Mouse (Mus musculus) layer of hippocampus, adult 8-10 months (tissue): ENCODE results near the gene Glt6d1. TPM values are rescaled to one million over a fixed set of nuclear protein-coding genes. Genes with fewer than 3 reads are reported as not detected.
A peak's percentile ranks its signal among the peaks of the same experiment; 100 is the strongest.
"Not testable (repeated sequence)": the region's sequence is repeated elsewhere in the genome, so short reads cannot be mapped to it uniquely, and the experiment has no call there.

Experiments used
- DNase-seq, 2 experiments: peaks; one replicate each; pipeline ENCODE4 v3.0.0; 2022; ENCODE audit warnings: low spot score in 2 of 2
- total RNA-seq, 4 experiments: library from RNA; stranded (reverse); gene quantifications; 2 replicates each; pipeline ENCODE4 v1.2.4; 2022

The Glt6d1 gene
- total RNA-seq, result not detected

DNA sequence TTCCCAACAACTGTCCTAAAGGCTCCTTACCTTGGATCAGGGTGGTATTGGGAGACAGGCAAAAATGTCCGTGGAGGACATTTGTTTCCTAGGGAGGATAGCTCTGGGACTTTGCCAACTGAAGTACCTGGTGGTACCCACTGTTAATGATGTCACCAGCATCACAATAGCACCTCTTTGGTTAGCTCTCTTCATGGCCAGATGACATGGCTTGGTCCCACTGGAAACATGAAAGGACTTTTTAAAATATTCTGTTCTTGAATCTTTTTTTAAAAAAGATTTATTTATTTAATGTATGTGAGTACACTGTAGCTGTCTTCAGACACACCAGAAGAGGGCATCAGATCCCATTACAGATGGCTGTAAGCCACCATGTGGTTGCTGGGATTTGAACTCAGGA lies at the start of gene Glt6d1:
Glt6d1 (minus strand) TSS at position 101 of the 400 bp plus-strand sequence.
- DNase-seq, result not testable (repeated sequence)

DNA sequence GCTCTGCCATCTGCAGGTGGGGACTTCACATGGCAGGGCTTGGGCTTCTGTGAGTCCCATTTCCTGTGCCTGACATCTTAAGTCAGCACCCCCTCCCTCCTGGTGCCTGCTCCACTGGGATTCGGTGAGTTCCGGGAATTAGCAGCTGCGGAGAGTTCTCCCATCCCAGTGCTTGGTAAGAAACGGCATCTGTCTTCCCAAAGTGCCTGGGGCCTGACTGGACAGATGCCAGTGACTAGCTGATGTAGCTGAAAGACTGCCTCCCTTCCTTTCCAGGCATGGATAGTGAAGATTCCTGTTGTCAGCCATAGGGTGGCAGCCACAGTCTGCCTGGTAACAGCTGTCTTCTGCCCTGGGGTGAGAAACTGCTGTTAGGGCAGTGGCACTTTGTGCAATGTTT lies 49.8 kb upstream of the Glt6d1 start:
- peak; percentile 54 to 71 for DNase-seq

DNA sequence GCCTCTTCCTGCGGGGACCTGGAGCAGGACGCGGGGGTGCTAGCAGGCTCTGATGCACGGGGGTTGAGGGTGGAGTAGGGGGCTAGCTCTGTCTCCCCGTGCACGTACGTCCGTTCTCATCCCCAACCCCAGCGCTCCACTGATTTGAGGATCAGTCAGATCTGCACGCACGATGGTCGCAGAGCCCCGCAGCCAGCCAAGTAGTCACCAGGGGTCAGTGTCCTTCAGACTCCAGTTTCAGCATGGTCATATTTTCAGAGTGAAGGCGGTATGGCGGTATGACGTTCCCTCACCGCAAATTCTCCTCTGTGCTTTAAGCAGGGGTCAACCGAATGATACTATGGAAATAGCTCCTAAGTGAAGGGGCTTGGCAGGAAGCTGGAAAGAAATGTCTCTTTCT lies 48.6 kb upstream of the Glt6d1 start:
- no peak for DNase-seq

DNA sequence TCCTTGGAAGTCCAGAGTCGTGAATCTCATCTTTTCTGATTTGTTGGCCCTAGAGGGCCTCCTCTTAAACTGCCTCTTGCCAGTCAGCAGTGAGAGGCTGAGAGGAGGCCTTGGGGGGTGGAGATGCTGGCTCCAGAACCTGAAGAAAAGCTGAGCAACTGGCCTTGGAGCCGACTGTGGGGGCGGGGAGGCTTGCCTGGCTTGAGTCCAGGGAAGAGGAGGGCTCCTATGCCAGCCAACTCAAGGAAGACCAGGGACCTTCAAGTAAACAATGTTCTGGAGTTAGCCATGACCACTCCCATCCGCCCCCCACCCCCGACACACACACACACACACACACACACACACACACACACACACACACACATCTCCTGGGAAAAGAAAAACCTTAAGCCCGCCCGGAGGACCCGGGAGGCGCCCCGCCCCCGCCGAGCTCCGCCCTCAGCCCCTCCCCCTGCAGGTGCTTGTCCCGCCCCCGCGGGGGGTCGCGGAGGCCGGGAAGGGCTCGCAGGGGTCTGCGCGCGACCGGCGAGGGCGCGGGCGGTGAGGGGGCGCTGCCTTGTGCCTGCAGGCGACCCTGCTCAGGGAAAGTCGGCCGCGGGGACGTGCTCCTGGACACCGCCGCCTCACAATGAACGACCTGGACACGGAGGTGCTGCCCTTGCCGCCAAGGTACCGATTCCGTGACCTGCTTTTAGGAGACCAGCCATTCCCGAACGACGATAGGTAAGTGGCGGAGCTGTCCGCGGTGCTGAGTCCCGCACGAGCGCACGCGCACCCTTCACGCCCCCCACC lies 47.9 kb upstream of the Glt6d1 start, which contains the start of gene Kcnt1:
Kcnt1 (plus strand) TSS at position 398 of the 795 bp plus-strand sequence.
- no peak for DNase-seq

DNA sequence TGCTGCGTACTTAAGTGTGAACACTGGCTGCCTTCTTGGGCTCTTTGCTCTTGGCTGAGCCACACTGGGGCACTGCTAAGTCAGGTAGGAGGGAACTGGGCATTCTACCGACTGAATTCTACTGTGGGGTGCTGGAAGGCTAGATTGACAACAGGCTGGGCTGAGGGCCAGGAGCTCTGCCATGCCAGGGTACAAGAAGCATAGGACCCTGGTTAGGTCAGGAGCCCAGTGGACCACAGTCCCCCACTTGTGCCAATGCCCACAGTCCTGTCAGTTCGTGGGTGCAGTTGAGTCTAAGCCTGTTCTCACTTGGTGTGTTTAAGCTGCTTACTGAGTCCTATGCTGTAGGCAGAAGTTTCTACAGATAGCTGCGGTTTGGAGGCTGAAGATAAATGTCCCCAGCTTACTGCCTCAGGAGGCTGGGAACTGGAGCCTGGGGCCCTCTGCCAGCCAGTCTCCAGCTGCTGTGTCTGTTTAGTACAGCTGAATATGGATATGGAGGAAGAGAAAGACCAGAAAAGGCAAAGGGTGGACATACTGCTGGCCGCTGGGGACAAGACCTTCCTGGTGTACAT lies 47.1 kb upstream of the Glt6d1 start:
- no peak for DNase-seq

DNA sequence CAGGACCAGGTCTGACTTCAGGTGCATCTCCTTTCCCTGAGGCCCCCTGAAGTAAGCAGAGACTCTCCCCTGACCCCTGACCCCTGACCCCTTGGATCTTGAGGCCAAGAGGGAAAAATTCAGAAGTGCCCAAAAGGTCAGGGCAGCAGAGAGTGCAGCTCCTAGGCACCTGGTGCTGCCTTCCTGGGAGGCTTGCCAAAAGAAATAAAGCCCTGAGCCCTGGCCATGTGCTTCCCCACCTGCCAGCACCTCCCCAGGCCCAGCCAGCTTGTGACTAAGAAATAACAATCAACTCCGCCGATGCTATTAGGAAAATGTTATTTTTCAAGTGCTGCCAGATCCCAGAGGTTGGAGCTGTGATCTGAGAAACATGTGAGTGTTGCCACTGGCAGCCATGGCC lies 46.4 kb upstream of the Glt6d1 start:
- DNase-seq, result no peak

DNA sequence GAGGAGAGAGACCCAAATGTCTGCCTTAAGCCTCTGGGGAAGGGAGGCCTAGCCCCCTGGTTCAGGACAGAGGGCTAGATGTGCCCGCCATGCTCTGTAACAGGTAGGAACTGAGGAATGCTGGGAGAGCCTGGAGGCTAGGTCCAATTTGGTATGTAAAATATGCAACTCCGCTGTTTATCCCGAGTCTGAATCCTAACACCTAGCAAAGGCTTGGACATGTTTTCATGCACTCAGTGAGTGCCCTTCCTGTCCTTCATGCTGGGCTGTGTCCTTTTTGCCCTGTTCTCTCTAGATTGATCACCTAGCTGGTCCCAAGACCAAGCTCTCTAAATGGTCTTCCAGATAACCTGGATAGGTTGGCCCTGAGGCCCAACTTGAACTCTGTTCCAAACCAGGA lies 44.2 kb upstream of the Glt6d1 start:
- DNase-seq, result no peak

DNA sequence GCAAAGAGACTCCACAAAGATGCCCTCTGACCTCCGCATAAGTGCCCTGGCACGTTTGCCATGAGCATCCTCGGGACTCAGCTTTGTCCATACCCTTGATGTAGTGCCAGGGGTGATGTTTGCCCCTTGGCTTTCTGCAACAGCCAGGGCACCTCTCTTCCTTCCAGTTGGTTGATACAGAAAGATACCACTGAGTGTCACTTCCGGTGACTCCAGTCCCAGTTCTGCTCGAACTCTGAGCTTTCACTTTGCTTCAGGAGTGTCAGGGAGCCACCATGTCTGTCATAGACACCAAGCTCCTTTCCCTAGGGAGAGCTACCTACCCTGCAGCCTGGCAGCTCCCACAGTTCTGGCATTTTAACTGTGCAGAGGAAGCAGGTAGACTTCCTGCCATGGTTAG lies 38.4 kb upstream of the Glt6d1 start:
- no peak for DNase-seq

DNA sequence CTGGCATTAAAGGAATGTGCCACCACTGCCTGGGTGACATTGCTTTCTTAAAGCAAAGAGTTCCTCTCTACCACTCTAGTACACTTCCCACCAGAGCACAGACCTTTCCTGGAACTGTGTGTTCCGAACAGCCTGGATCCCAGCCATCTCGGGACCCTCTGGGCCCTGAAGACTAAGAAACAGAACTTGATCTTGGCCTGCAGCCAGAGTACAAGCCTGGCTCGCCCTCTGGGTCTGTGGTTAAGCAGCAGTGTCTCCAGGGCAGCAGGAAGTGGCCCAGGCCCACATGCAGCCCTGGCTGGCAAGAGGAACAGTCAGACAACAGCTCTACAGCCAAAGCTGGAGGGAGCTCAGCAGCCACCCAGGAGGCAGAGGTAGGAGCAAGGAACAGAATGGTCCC lies 37.0 kb upstream of the Glt6d1 start:
- DNase-seq, result peak; percentile 31 to 58

DNA sequence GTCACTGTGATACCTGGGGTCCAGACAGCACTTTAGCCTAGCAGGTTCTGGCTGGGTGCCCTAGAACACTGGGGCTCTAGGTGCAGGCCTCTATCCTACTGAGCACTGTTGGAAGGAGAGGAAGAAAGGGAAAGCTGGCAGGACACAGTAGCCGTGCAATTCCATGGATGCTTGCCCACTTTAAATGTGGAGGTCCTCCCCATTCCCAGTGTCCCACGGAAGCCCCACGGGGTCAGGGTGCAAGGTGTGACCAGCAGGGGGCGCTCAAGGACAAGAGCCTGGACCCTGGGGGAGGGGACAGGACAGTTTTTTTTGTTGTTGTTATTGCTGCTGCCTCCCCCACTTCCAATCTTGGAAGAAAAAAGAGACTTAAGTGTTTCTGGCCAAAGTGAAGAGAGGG lies 34.7 kb upstream of the Glt6d1 start:
- no peak for DNase-seq

DNA sequence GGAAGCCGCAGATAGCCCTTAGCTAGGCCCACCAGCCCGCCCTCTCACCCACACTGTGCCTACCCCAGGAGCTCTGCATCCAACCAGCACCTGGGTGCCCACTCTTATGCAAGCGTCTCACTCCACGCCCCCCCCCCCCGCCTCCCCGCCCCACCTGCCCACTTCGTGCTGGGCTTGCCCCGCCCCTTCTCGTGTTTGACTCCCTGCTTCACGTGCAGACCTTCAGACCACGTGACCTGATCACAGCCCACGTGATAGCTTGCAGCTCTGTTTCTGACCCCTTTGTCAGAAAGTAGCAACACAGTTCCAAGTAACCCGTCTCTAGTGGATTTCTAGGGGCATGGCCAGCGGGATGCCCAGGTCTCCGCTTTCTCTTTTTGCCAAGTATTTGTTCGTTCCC lies 31.6 kb upstream of the Glt6d1 start, which contains the start of gene Sohlh1:
Sohlh1 (minus strand) TSS at position 23 of the 400 bp plus-strand sequence.
- DNase-seq, result no peak

DNA sequence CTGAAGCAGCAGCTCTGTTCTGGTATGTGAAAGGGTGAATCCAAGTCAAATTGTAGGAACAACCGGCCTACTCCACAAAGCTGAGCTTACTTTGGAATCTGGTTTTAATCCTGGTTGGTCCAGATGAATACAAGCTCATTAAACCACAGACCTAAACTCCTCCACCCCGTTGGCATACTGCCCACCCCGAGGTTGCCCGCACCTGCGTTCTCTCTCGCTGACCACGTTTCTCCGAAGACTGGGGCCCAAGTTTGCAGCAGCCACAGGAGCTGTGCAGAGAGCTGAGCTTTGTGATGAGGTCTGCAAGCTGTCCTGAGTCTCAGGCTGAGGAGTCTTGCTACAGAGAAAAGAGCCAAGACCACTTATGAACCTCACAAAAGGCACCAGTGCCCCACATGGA lies 30.9 kb upstream of the Glt6d1 start:
- no peak for DNase-seq

DNA sequence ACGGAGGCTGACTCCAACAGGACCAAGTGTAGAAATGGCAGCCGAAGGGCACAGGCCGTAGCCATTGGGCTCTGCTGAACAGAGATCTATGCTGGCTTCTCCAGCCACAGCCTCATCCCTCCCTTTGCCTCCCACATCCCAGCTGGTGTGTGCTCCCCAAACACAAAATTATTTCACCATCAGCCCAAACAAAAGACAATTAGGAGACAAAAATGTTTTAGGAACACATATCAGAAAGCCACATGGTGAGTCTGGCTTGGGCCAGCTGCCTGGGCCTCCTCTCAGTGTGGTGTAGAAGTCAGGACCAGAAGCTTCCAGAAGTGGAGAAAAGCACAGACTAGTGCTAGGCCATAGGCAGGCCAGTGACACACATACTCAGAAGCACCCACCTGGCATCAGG lies 28.4 kb upstream of the Glt6d1 start:
- peak in 1 of 2 experiments; percentile 38 for DNase-seq

DNA sequence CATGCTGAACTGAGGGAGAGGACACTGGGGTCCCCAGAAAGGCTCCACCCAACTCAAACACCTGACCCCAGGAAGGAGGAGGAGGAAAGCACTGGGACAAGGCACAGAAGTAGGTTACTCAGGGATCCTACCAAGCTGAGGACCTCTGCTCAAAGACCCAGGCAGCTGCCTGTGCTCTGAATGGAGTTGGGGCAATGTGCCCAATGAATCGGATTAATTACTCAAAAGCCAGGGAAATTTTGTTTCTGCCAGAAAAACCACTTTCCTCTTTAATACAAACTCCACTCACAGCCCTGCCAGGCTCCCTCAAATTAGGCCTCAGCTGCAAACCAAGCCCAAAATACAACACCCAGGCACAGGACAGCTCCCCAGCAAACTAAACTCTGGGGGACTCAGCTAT lies 27.1 kb upstream of the Glt6d1 start:
- DNase-seq, result peak; percentile 44 to 64

DNA sequence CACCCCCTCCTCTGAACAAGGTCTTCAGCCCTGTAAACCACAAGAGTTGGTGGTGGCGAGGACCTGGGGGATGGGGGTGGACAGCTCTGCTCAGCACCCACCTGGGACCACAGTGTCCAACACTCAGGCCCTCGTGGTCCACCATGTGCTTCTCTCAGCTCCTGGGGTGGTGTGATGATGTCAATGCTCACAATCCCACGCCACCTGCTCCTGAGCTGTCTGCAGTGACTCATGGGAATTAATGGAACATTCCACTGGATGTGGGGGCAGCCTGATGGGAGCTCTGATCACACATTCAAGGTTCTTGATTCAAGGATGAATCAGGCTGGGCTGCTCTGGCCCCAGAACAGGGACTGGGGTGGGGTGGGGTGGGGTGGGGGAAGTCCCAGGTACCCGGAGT lies 26.5 kb upstream of the Glt6d1 start:
- no peak for DNase-seq

DNA sequence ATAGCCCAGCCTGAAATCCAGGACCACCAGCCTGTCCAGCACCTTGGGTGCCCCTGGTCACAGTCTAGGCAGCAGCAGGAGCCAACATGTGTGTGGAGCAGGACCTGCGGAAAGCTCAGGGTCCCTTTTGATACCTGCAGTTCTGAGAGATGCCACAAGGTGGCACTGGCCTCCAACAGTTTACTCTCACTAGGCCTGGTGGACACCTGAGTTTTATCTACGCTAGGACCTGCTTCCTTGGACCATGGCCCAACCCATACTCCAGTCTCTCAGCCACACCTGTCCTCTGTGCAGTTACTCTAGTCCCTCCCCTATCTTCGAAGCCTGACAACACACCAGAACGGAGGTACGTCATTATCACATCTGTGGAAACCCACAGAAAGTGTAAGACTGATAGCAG lies 20.6 kb upstream of the Glt6d1 start:
- DNase-seq, result peak; percentile 47 to 84

DNA sequence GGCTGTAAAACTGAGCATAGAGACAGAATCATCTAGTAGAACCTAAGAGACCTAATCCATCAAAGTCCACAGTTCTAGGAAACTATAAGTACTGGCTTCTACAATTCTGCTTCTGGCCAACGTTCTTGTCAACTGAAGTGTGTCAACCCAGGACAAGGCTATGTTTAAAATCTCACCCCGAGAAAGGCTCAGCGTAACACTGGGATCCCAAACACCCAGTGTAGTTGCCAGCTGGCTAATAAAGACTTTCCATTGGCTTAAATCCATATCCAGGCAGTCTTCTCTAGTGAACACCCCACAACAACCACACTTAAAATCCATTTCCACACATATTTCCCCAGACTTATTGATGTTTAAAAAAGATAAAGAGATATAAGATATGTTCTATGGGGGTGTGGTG lies 15.1 kb upstream of the Glt6d1 start:
- DNase-seq, result no peak

DNA sequence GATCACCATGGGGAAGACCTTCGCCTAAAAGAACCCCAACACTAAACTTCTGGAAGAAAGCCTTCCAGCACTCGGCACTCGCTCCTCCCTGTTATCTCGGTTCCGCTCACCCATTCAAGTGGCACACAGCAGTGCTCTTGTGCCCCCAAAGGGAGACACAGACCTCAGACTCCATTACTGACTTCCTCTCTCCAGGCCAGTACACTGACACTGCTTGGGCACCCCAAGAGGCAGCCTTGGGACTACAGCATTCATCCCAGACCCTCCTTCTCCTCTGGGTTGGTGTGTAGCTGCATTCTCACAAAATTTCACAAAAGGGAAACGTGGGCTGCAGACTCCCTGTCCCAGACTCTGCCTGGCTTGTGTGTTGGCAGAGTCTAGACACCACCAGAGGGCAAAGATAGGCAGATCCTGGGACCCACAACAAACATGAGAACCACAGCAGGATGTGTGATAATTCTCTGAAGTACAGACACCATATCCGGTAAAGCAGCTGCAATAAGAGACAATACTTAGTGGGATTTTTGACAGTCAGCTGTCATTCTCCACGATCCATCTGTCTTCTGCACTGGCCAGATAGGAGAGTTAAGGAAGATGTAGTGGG lies 12.8 kb upstream of the Glt6d1 start:
- no peak for DNase-seq

DNA sequence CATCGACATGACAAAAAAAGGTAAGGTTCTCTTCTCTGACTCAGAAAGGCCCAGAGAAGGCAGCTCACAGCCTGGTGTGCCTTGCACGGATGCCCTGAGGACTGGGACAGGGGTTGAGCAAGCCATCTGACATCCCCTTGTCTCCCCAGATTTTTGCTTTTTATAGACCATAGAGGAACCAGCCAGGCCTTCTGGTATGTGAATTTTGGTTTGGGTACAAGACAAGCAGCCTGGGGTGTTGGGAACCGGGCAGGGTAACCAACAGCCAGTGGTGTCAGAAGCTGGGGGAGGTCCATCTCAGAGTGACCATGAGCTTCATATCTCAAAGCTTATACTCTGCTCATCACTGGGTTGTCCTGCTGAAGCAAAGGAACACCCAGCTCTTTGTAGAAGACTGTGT lies 9.1 kb upstream of the Glt6d1 start:
- no peak for DNase-seq

DNA sequence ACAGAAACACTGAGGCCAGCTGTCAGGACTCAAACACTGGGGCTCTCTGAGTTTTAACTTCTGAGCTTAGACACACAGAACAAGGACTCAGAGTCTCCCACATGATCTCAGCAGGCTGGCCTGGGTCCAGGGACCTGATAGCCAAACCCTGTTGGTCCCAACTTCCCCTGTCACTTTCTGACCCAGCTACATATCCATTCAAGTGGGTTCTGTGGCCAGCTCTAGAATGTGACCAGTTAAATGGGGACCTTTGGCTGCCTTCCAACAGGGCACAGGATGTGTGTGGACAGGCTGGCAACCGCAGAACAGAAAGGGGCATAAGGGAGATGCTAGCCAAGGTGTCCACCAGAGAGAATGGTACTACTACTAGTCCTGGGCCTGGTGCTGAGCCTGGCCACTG lies 7.2 kb upstream of the Glt6d1 start, which contains the start of gene Lcn9:
Lcn9 (plus strand) TSS at position 348 of the 400 bp plus-strand sequence.
- no peak for DNase-seq

DNA sequence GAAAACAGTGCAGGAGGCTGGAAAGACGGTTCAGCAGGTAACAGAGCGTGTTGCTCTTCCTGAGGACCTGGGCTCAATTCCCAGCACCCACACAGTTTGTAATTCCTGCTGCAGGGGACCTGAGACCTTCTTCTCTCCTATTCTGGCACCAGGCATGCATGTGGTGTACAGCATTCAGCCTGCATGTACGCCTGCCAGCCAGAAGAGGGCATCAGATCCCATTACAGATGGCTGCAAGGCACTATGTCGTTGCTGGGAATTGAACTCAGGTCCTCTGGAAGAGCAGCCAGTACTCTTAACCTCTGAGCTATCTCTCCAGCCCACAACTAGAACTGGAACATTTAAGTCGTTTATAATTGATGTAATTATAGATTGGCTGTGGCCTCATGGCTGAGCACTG lies 2.3 kb downstream of the Glt6d1 start:
- DNase-seq, result no peak

DNA sequence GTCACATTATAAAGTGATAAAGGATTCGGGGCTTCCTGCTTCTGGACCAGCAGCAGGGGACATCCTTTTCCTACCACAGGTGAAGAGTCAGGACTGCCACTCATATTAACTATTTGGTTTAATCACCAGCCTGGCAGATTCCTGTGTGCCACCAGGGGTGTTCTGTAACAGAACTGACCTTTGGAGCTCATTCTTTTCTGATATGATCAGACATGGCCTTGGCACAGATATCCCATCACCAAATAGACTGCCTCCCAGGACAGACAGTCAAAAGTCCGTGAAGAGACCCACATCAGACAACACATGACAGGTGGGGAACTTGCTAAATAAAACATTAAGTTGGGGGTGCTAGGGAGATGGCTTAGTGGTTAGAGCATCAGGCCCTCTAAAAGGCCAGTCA lies 3.9 kb downstream of the Glt6d1 start:
- no peak for DNase-seq

DNA sequence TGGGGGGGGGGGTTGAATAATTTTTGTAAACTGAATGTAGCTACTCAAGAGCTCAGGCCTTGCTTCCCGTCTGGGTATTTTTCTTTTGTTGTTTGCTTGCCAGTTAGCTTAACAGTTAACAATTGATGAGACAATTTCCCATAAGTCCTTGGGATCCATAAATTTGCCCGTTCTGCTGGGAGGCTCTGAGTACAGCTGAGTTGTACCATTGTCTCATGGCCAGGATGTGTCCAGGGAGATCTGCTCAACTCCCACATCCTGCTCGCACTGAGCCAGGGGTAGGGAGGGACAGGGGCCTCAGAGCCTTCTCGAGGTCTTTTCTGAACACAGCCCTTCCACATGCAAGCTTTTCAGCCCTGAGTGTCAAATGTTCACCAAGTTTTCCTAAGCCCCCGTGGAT lies 17.6 kb downstream of the Glt6d1 start:
- DNase-seq, result no peak
